Mouse (Mus musculus) embryo, embryonic 9.5 days (tissue): ENCODE measurements around the gene Exoc3.

Source experiments
- DNase-seq: peaks from one replicate; pipeline ENCODE4 v3.0.0-alpha.2; 2017; ENCODE audit errors: extremely low spot score

Exoc3 gene

DNA sequence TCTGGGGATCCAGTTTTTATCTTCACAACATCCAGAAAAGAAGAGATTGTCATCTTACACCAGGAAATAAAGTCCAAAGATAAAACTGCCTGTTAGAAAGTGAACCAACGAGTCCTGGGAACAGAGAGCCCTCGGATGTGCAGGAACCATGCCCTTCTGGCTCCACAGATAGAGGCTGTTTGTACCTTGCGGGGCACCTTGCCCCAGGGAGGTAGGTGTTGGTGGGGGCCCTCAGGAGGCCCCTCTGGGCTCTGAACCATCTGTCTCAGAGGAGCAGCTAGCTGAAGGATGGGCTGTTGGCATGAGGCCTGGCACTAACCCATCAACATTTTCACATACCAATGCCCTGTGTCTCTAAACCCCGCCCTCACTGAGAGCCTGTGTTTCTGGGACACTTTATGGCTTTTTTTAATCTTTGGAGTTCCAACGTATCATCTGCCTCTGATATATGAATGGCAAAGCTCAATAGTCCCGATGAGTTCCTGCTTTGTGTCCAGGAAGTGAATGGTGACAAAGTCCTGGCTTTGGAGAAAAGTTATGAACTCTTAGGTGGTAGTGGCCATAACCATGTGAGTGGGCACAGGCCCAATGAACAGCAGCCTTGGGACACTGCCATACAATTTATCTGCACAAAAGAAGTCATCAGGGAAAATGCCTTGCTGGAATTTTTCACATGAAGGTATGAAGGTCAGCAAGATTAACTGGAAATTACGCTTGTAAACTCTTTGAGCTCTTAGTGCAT lies 69.5 kb downstream of the Exoc3 start:
- no peak for DNase-seq

DNA sequence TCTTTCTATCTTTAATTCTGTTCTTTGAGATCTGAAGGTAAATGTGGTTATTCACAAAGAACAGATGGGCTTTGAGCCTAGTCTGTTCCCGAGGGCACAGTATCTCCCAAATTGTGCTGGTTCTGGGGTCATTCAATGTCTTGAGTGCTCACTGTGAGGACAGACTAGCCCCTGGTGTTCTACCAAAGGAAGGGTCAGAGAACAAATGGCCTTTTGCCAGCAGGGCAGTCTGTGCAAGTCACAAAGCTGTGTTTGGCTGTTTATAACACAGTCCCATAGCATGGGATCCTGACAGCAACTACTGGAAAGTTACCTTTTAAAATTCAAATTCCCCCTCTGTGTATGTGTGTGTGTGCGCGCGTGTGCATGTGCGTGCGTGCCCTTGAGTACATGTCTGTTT lies 78.6 kb downstream of the Exoc3 start:
- no peak for DNase-seq

- no peak for DNase-seq
These were observed 81.0 kb downstream of the Exoc3 start for GRCm38 (mm10) chr13:74127571-74127970.

DNA sequence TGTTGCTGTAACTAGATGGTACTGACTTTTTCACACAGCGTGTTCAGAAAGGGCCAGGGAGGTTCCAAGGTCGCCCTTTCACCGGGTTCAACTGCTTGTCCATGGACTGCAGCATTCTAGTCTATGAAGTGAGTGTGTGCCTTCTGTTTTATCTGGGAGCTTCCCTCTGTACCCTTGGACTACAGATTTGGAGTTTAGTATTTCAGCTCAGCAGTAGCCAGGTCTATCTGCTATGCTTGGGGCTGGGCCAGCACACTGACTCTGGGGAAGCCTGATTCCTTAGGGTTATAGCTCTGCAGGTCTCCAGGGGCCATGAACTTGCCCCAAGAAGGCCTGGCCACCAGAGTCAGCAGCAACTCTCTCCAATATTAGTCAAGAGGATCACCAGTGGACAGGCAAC lies 85.9 kb downstream of the Exoc3 start:
- DNase-seq = no peak

GRCm38 (mm10) chr13:74121795-74122330 lies 86.7 kb downstream of the Exoc3 start:
- no peak for DNase-seq

DNA sequence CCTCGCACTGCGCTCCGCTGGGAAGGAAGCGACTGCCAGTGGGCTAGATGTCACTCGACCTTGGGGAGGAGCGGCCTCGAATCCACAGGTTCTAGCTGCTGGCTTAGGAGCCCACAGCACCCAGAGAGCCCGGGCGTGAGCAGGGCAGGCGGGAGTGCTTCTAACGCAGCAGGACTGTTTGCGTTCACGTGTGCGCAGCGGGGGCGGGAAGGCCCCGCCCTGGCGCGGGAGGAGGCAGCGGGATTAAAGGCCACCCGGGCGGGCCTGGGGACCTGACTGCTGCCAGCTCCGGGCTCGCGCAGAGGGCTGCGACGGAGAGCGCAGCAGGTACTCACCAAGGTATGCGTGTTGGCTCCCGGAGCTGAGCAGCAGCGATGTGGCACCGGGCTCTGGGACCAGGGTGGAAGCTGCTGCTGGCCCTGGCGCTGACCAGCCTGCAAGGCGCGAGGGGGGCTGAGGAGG lies 87.4 kb downstream of the Exoc3 start, which contains the start of gene Slc9a3:
Gene Slc9a3 (plus strand): TSS at position 317 of the 462 bp plus-strand sequence.
- peak; percentile 30 for DNase-seq
